Mouse (Mus musculus): Measurements from ENCODE around the gene Numbl. TPM values are rescaled to one million over a fixed set of nuclear protein-coding genes. Genes with fewer than 3 reads are reported as not detected.

Gene Numbl
- polyA plus RNA-seq, 1 experiment from 2014 or later = 12.6 TPM

- Histone ChIP-seq H3K4me2 (ENCODE audit: low read length) (no peak overlapping the region), H3K9ac (ENCODE audit: low read depth, low read length) (no peak overlapping the region), H3K9me3 (replicated peaks; ENCODE audit: low read length) (no peaks in the 10 kb centered on the region), H3K27me3 (ENCODE audit: insufficient read depth, low read length) (no peaks in the 10 kb centered on the region), H3K4me1 (replicated peaks; ENCODE audit: insufficient read depth, low read length) (peaks cover 12% of the 10 kb centered on the region), H3K4me3 (replicated peaks; ENCODE audit: low read depth, low read length) (no peak overlapping the region), H3K36me3 (ENCODE audit: insufficient read depth, low read length) (no peaks in the 10 kb centered on the region), H3K27ac (no peak overlapping the region)
- no peak for TF ChIP-seq CTCF (IDR thresholded peaks at IDR 0.05; ENCODE audit: low read depth)
- no peak for DNase-seq (ENCODE audit: low spot score)
- WGBS = 82% methylated on average over 7 of the region's 7 CpGs
- ATAC-seq (replicated peaks; ENCODE audit: low FRiP score, low read depth) = no peak
Observed at GRCm38 (mm10) chr7:27231693-27232331, 26.4 kb upstream of the Numbl start.

DNA sequence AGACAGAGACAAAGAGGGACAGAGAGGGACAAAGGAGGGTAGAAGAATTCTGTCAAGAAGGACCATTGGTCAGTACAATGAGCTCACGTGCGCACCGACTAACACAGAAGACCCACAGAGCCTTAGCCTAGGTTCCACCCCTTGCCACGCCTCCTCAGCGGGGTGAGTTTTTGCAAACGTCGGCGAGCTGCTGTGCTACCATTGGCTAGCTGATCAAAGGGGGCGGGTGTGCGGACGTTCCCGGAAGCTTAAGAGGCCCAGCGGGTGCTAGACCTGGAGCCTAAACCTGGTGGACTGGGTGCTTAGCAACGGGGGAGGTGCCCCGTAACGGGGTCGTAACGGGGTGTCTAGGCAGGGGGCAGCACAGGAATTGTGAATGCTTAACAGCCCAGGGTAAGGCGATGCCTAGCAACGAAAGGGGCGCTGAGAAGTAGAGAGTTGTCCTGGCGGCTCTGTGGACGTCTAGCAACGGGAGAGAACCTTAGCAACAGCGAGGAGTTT lies 25.4 kb upstream of the Numbl start, which contains the start of gene Coq8b:
Gene Coq8b (plus strand): TSS at position 243 of the 501 bp plus-strand sequence.
- Histone ChIP-seq H3K9ac (ENCODE audit: low read depth, low read length) (peak within 1 kb of the TSS; percentile 59), H3K36me3 (ENCODE audit: insufficient read depth, low read length) (peaks cover 4% of the 10 kb centered on the region; the same call in 1 of the 2 replicates), H3K4me1 (replicated peaks; ENCODE audit: insufficient read depth, low read length) (peaks cover 3% of the 10 kb centered on the region; the same call in 1 of the 2 replicates), H3K27me3 (ENCODE audit: insufficient read depth, low read length) (no peaks in the 10 kb centered on the region), H3K4me3 (replicated peaks; ENCODE audit: low read depth, low read length) (peak within 1 kb of the TSS; percentile 55), H3K9me3 (replicated peaks; ENCODE audit: low read length) (no peaks in the 10 kb centered on the region), H3K4me2 (ENCODE audit: low read length) (peak within 1 kb of the TSS; percentile 69), H3K27ac (peak within 1 kb of the TSS; percentile 79)
- DNase-seq (ENCODE audit: low spot score) = peak; percentile 98
- peak; percentile 93 for ATAC-seq (replicated peaks; ENCODE audit: low FRiP score, low read depth)
- TF ChIP-seq CTCF (IDR thresholded peaks at IDR 0.05; ENCODE audit: low read depth) = peak; percentile 49
- under 1% methylated on average over 25 of the region's 25 CpGs for WGBS

DNA sequence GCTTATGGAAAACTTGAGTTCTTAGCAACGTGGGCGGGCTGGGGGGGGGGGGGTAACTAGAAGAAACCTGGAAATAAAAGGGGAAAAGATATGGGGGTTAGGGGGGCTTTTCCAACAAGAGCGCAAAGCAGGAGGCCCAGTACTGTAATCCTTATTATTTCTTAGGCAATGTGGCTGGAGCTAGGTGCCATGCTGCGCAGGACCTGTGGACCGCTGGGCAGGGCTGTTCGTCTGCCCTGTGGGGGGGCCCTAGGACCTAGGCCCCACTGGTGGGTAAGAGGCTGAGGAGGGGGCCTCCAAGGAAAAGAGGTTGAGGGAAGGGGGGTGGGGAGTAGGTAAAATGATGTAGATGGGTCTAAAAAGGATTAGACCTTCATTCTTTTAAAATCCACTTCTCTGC lies 24.9 kb upstream of the Numbl start:
- H3K9ac ChIP-seq (ENCODE audit: low read depth, low read length) = peak overlapping the region; percentile 59
- peaks cover 4% of the 10 kb centered on the region; the same call in 1 of the 2 replicates for H3K36me3 ChIP-seq (ENCODE audit: insufficient read depth, low read length)
- DNase-seq (ENCODE audit: low spot score) (no peak), ATAC-seq (replicated peaks; ENCODE audit: low FRiP score, low read depth) (peak; percentile 23; the same call in 1 of the 2 replicates)
- peak overlapping the region; percentile 69 for H3K4me2 ChIP-seq (ENCODE audit: low read length)
- H3K4me1 ChIP-seq (replicated peaks; ENCODE audit: insufficient read depth, low read length) = peaks cover 3% of the 10 kb centered on the region; the same call in 1 of the 2 replicates
- peak overlapping the region; percentile 79 for H3K27ac ChIP-seq
- H3K4me3 ChIP-seq (replicated peaks; ENCODE audit: low read depth, low read length) = peak overlapping the region; percentile 55
- H3K27me3 ChIP-seq (ENCODE audit: insufficient read depth, low read length) = no peaks in the 10 kb centered on the region
- H3K9me3 ChIP-seq (replicated peaks; ENCODE audit: low read length) = no peaks in the 10 kb centered on the region
- TF ChIP-seq CTCF (IDR thresholded peaks at IDR 0.05; ENCODE audit: low read depth) = no peak
- WGBS = 4% methylated on average over 6 of the region's 6 CpGs

GRCm38 (mm10) chr7:27235726-27236125 lies 22.5 kb upstream of the Numbl start:
- peaks cover 8% of the 10 kb centered on the region; the same call in 1 of the 2 replicates for H3K36me3 ChIP-seq (ENCODE audit: insufficient read depth, low read length)
- H3K9ac ChIP-seq (ENCODE audit: low read depth, low read length) = no peak overlapping the region
- no peak for TF ChIP-seq CTCF (IDR thresholded peaks at IDR 0.05; ENCODE audit: low read depth)
- no peak for ATAC-seq (replicated peaks; ENCODE audit: low FRiP score, low read depth)
- no peaks in the 10 kb centered on the region for H3K9me3 ChIP-seq (replicated peaks; ENCODE audit: low read length)
- 88% methylated on average over 2 of the region's 2 CpGs for WGBS
- no peak for DNase-seq (ENCODE audit: low spot score)
- no peaks in the 10 kb centered on the region for H3K27me3 ChIP-seq (ENCODE audit: insufficient read depth, low read length)
- H3K4me1 ChIP-seq (replicated peaks; ENCODE audit: insufficient read depth, low read length) = no peaks in the 10 kb centered on the region
- no peak overlapping the region for H3K4me3 ChIP-seq (replicated peaks; ENCODE audit: low read depth, low read length)
- no peak overlapping the region for H3K4me2 ChIP-seq (ENCODE audit: low read length)
- H3K27ac ChIP-seq = no peak overlapping the region

GRCm38 (mm10) chr7:27237527-27237926 lies 20.7 kb upstream of the Numbl start:
- 72% methylated on average over 2 of the region's 2 CpGs for WGBS
- TF ChIP-seq CTCF (IDR thresholded peaks at IDR 0.05; ENCODE audit: low read depth) = peak; percentile 45; the same call in 1 of the 2 replicates
- no peaks in the 10 kb centered on the region for H3K9me3 ChIP-seq (replicated peaks; ENCODE audit: low read length)

DNA sequence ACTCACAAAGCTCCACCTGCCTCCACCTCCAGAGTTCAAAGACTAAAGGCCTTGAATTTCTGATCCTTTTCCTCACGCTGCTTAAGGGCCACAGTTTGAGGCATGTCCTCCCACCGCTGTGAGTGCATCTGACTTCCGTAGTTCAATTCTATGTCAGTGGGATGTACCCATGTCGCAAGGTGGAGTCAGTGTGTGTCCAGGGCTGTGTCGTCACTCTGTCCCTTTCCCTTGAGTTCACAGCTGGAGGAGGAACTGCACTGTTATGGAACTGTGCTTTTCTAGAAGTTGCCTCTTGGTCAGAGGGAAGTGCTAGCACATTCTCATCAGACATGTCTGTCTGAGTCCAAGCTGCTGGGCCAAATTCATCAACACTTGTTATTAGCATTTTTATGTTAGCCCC lies 19.7 kb upstream of the Numbl start:
- Histone ChIP-seq H3K4me2 (ENCODE audit: low read length) (no peak overlapping the region), H3K4me1 (replicated peaks; ENCODE audit: insufficient read depth, low read length) (no peaks in the 10 kb centered on the region), H3K27me3 (ENCODE audit: insufficient read depth, low read length) (no peaks in the 10 kb centered on the region), H3K9ac (ENCODE audit: low read depth, low read length) (no peak overlapping the region), H3K36me3 (ENCODE audit: insufficient read depth, low read length) (peaks cover 23% of the 10 kb centered on the region; the same call in 1 of the 2 replicates), H3K9me3 (replicated peaks; ENCODE audit: low read length) (no peaks in the 10 kb centered on the region), H3K4me3 (replicated peaks; ENCODE audit: low read depth, low read length) (no peak overlapping the region), H3K27ac (no peak overlapping the region)
- no peak for TF ChIP-seq CTCF (IDR thresholded peaks at IDR 0.05; ENCODE audit: low read depth)
- ATAC-seq (replicated peaks; ENCODE audit: low FRiP score, low read depth) (no peak), DNase-seq (ENCODE audit: low spot score) (no peak)
- WGBS = 92% methylated on average over 5 of the region's 5 CpGs

More at GRCm38 (mm10) chr7:27237527-27237926, 20.7 kb upstream of the Numbl start:
- H3K36me3 ChIP-seq (ENCODE audit: insufficient read depth, low read length) = peaks cover 18% of the 10 kb centered on the region; the same call in 1 of the 2 replicates
- no peaks in the 10 kb centered on the region for H3K4me1 ChIP-seq (replicated peaks; ENCODE audit: insufficient read depth, low read length)
- no peak overlapping the region for H3K4me3 ChIP-seq (replicated peaks; ENCODE audit: low read depth, low read length)
- no peak for ATAC-seq (replicated peaks; ENCODE audit: low FRiP score, low read depth)
- no peak overlapping the region for H3K4me2 ChIP-seq (ENCODE audit: low read length)
- no peak for DNase-seq (ENCODE audit: low spot score)
- no peak overlapping the region for H3K27ac ChIP-seq
- H3K27me3 ChIP-seq (ENCODE audit: insufficient read depth, low read length) = no peaks in the 10 kb centered on the region
- no peak overlapping the region for H3K9ac ChIP-seq (ENCODE audit: low read depth, low read length)

All from kidney, postnatal 0 days (tissue).